Mouse (Mus musculus) kidney, adult 2 months (tissue): Measurements from ENCODE around the gene Gnao1. TPM values are rescaled to one million over a fixed set of nuclear protein-coding genes. Genes with fewer than 3 reads are reported as not detected.
A peak's percentile ranks its signal among the peaks of the same experiment; 100 is the strongest.

ENCODE experiments used
- DNase-seq: peaks from one replicate; pipeline ENCODE4 v3.0.0; 2021
- H3K27ac ChIP-seq: fragments of 200-500 bp; 2 replicates; pipeline ENCODE4 v1.5.1; 2012; ENCODE audit warnings: low read depth, low read length, control low read depth, inconsistent platforms; ENCODE audit not compliant: insufficient read depth
- H3K27me3 ChIP-seq: fragments of 200-500 bp; replicated peaks from 2 replicates; pipeline ENCODE4 v1.6.1; 2012; ENCODE audit warnings: mild to moderate bottlenecking, moderate library complexity, low read length, inconsistent platforms; ENCODE audit not compliant: control insufficient read depth, insufficient read depth
- H3K36me3 ChIP-seq: fragments of 200-500 bp; 2 replicates; pipeline ENCODE4 v1.6.1; 2012; ENCODE audit warnings: mild to moderate bottlenecking, moderate library complexity, low read length, inconsistent platforms; ENCODE audit not compliant: control insufficient read depth, insufficient read depth
- H3K4me1 ChIP-seq: fragments of 200-500 bp; 2 replicates; pipeline ENCODE4 v1.6.1; 2011; ENCODE audit warnings: low read length; ENCODE audit not compliant: control insufficient read depth, insufficient read depth
- H3K4me3 ChIP-seq: fragments of 200-500 bp; 2 replicates; pipeline ENCODE4 v1.5.1; 2011; ENCODE audit warnings: mild to moderate bottlenecking, low read depth, low read length, control low read depth; ENCODE audit not compliant: insufficient read depth
- CTCF ChIP-seq: fragments of 200-500 bp; conservative IDR thresholded peaks from 2 replicates; pipeline ENCODE4 v1.5.1; 2011; ENCODE audit warnings: low read depth, mild to moderate bottlenecking, control low read depth, low read length, moderate library complexity, mixed read lengths; ENCODE audit not compliant: insufficient read depth, insufficient read length
- POLR2A ChIP-seq: fragments of 200-500 bp; IDR thresholded peaks from one replicate; pipeline ENCODE4 v1.6.1; 2011; ENCODE audit warnings: low read depth, low read length, control low read depth
- WGBS: fragments of 180-500 bp; shearing (Covaris S2); methylation state at CpG from one replicate; pipeline ENCODE4 v1.1.7; 2018; 5-methylcytosine and 5-hydroxymethylcytosine counted together
- polyA plus RNA-seq: library from polyadenylated mRNA; depleted of rRNA; stranded (reverse); fragments of >200 nt; gene quantifications from 2 replicates; pipeline ENCODE4 v1.2.3, GENCODE M21; 2012

Gene Gnao1
- polyA plus RNA-seq, 1 experiment, result 4.6 TPM

DNA sequence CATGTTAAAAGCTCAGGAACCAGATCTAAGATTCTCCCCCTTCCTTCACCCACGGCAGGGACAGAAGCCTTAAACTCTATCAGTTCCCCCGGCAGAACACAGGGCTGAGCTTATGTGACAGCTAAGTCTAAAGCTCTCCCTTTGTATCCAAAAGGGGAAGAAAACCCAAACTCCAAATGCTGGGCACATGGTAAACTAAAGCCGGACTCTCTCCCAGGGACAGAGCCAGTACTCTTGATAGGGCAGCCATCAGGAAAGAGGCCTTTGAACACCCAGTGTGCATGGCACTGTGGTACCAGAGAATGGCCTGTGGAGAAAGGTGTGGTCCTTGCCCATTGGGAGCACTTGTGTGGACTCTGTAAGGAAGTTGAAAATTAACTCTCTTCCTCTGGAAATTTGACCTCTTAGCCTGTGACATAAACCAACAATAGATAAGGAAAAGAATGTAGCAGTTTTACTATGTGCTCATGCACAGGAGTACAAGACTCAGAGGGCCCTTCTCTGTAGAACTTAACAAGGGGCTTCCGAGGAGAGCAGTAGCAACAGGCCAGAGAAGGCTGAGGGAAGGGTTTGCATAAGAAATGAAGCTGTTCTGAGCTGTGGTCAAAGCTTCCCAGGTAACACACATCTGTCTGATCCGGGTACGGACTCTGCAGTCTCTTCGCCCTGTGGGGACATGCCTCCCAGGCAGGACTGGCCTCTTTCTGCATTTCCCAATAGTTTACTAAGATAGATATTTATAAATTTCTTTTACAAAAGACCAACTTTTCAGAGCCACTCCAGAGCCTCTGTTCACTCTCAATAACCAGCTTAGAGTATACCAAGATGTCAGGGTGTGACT is 102.2 kb downstream of the Gnao1 start:
- Histone ChIP-seq H3K27ac (no peak overlapping the region), H3K4me1 (no peaks in the 10 kb centered on the region), H3K27me3 (no peaks in the 10 kb centered on the region), H3K36me3 (no peaks in the 10 kb centered on the region), H3K4me3 (no peak overlapping the region)
- 63% methylated on average over 7 of the region's 7 CpGs for WGBS
- DNase-seq, result peak; percentile 7
- TF ChIP-seq POLR2A, result no peak
- no peak for TF ChIP-seq CTCF

DNA sequence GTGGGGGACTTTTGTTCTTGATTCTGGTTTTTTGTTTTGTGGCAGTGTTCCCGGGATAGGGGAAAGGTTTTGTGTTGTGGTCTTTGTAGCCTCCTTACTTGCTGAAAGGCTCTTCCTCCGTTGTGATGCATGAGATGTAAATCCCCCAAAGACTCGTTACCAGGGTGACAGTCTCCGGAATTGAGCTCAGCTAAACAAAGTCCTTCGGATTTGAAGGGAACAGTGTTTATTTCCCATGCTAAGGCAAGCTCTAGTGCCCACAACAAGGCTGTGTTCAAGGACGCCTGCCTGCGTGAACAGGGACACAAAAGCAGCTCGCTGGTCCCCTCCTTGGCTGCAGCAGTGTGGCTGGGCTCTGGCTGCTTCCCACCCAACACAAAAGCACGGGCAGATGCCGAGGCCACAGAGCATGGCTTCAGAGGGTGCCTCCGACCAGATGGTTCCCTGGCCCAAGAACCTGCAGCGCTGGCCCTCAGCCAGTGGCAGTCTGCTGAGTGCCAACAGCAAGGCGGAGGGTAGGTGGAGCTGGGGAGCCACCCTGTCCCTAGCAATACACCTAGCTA is 108.2 kb downstream of the Gnao1 start:
- Histone ChIP-seq H3K4me3 (no peak overlapping the region), H3K27ac (no peak overlapping the region), H3K4me1 (no peaks in the 10 kb centered on the region), H3K27me3 (no peaks in the 10 kb centered on the region), H3K36me3 (no peaks in the 10 kb centered on the region)
- TF ChIP-seq CTCF, result no peak
- TF ChIP-seq POLR2A, result no peak
- DNase-seq, result peak; percentile 20
- WGBS, result 53% methylated on average over 13 of the region's 13 CpGs

DNA sequence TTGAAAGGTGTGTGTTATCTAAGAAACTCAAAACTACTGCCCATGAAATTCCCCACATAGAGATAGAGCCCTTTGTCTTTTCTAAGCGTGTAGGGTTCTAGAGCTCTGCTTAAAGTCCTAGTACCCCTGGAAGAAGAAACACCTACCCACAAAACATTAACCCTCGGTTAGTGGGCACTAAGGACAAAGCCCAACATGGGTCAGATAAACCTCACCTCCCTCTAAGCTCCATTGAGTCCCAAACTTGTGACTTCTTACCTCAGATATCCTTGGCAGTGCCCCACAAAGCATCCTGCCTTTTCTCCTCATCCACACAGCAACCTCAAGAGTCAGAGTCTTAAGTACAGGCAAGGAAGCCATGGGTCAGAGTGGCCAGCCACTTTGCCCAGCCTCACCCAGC is 108.8 kb downstream of the Gnao1 start:
- Histone ChIP-seq H3K4me3 (no peak overlapping the region), H3K27me3 (no peaks in the 10 kb centered on the region), H3K4me1 (no peaks in the 10 kb centered on the region), H3K27ac (no peak overlapping the region), H3K36me3 (no peaks in the 10 kb centered on the region)
- no peak for DNase-seq
- 81% methylated on average over 2 of the region's 2 CpGs for WGBS
- TF ChIP-seq POLR2A, result no peak
- TF ChIP-seq CTCF, result no peak

DNA sequence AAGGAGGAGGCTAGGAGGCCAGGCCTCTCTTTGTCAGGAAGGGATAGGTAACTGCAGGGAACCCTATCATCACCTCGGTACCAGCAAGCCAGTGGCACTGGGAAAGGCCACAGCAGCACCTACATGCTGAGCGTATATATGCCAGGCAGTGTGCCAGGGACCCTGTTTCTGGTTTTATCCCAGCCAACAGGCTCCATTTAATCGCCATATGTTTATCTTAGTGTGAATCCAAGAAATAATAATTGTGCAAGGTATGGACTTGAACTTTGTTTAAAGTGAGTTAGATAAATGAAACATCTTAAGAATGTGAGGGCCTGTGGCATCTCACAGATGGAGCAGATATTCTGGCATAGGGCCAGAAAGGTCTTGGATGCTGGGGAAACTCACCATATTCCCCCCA is 109.7 kb downstream of the Gnao1 start:
- no peak for DNase-seq
- Histone ChIP-seq H3K36me3 (no peaks in the 10 kb centered on the region), H3K27me3 (no peaks in the 10 kb centered on the region), H3K27ac (no peak overlapping the region), H3K4me1 (no peaks in the 10 kb centered on the region), H3K4me3 (no peak overlapping the region)
- 86% methylated on average over 3 of the region's 3 CpGs for WGBS
- TF ChIP-seq CTCF, result no peak
- no peak for TF ChIP-seq POLR2A

DNA sequence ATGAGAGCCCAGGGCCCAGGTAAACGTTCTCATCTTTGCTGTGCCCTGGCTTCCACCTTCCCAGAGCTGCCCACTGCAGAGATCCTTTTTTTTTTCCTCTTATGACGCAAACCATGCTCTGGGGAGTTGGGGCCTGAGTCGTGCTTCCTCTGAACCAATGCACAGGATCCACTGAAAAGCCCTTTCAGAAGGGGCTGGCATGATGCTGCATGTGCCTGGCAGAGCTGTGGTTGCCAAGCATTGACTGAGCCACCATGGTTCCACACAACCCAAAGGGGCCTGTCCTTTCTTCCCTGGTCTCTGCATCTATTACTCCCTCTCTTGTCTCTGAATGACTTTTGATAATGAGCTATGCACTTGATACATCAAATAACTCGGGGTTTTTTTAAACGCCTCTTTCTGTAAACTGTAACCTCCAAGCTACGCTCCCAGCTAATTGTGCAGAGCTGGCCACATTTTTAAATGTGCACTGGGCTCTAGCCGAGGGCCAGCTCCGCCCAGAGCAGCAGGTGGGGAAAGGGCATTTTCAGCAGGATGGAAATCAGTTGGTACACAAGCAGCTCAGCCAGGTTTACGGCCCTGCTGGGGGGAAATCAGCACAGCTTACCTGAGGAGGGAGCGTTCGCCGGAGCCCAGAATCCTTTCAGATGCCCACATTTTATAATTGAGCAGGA is 110.3 kb downstream of the Gnao1 start:
- Histone ChIP-seq H3K36me3 (no peaks in the 10 kb centered on the region), H3K4me1 (no peaks in the 10 kb centered on the region), H3K4me3 (no peak overlapping the region), H3K27ac (no peak overlapping the region), H3K27me3 (no peaks in the 10 kb centered on the region)
- TF ChIP-seq POLR2A, result no peak
- TF ChIP-seq CTCF, result no peak
- WGBS, result 70% methylated on average over 12 of the region's 12 CpGs
- no peak for DNase-seq

DNA sequence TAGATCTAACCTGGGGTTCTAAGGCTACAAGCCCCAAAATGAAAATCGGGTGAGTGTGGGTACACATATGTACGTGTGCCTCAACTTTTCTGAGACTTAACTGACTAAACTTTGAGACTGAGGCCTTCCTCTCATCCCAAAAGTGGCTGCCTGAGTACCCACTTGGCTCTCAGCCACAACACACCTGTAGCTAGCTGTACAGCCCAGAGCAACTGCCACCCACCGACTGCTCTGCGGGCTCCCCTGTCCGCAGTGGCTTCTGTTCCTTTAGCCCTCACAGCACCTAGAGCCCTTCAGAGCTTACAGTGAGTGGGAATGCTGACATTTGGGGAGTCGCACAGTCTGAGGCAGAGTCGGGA is 110.8 kb downstream of the Gnao1 start:
- DNase-seq, result no peak
- 81% methylated on average over 7 of the region's 7 CpGs for WGBS
- H3K27ac ChIP-seq, result no peak overlapping the region

DNA sequence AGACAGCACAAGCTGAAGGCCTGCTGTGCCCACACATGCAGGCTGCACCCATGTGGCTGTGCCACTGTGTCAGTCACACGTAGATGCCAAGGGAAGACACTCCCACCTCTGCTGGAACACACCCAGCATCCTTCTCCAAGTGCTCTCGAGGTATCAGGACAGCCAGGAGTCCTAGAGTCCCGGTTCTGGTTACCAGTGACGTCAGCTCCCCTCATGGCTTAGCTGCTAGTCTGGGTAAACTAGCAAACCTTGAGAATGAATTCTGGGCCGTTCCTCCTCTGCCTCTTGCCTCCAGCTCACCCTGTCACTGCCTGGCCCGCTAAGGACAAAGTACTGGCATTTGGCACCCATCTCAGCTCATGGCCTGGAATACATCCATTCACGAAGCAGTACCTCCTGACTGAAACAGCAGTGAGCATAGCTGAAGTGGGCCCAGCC is 114.2 kb downstream of the Gnao1 start:
- Histone ChIP-seq H3K36me3 (no peaks in the 10 kb centered on the region), H3K4me1 (no peaks in the 10 kb centered on the region), H3K27ac (no peak overlapping the region), H3K27me3 (no peaks in the 10 kb centered on the region), H3K4me3 (no peak overlapping the region)
- TF ChIP-seq CTCF (no peak), POLR2A (no peak)
- no peak for DNase-seq
- WGBS, result 73% methylated on average over 7 of the region's 7 CpGs

More for the DNA sequence above, 110.8 kb downstream of the Gnao1 start:
- no peak for TF ChIP-seq POLR2A
- no peaks in the 10 kb centered on the region for H3K27me3 ChIP-seq
- H3K4me3 ChIP-seq, result no peak overlapping the region
- H3K4me1 ChIP-seq, result no peaks in the 10 kb centered on the region
- H3K36me3 ChIP-seq, result no peaks in the 10 kb centered on the region
